Mouse (Mus musculus): ENCODE measurements around the gene Fam129b. TPM values are rescaled to one million over a fixed set of nuclear protein-coding genes. Genes with fewer than 3 reads are reported as not detected.

The Fam129b gene
- polyA plus RNA-seq, 1 experiment from 2014 or later = 29.7 TPM

GRCm38 (mm10) chr2:32867354-32867753 is 8.6 kb upstream of the Fam129b start:
- H3K4me2 ChIP-seq = no peak overlapping the region

GRCm38 (mm10) chr2:32869721-32870274 is 6.1 kb upstream of the Fam129b start:
- H3K9me3 ChIP-seq = no peaks in the 10 kb centered on the region
- no peak overlapping the region for H3K4me3 ChIP-seq
- no peak overlapping the region for H3K4me2 ChIP-seq
- ATAC-seq (replicated peaks) = no peak
- H3K9ac ChIP-seq = no peak overlapping the region
- H3K27me3 ChIP-seq (replicated peaks) = no peaks in the 10 kb centered on the region
- no peak overlapping the region for H3K27ac ChIP-seq
- WGBS = 70% methylated on average over 6 of the region's 6 CpGs
- peaks cover 9% of the 10 kb centered on the region for H3K4me1 ChIP-seq
- H3K36me3 ChIP-seq (replicated peaks) = no peaks in the 10 kb centered on the region

More at GRCm38 (mm10) chr2:32867354-32867753, 8.6 kb upstream of the Fam129b start:
- H3K27me3 ChIP-seq (replicated peaks) = no peaks in the 10 kb centered on the region
- whole genome bisulfite sequencing = 85% methylated on average over 4 of the region's 4 CpGs
- no peak overlapping the region for H3K4me3 ChIP-seq
- H3K4me1 ChIP-seq = no peaks in the 10 kb centered on the region
- ATAC-seq (replicated peaks) = no peak
- H3K9me3 ChIP-seq = no peaks in the 10 kb centered on the region
- H3K36me3 ChIP-seq (replicated peaks) = no peaks in the 10 kb centered on the region
- H3K9ac ChIP-seq = no peak overlapping the region
- H3K27ac ChIP-seq = no peak overlapping the region

- no peak overlapping the region for H3K27ac ChIP-seq
Measured at GRCm38 (mm10) chr2:32870275-32871100, 5.4 kb upstream of the Fam129b start.

GRCm38 (mm10) chr2:32874070-32874469 is 1.8 kb upstream of the Fam129b start:
- Histone ChIP-seq H3K27me3 (replicated peaks) (no peaks in the 10 kb centered on the region), H3K9ac (no peak overlapping the region), H3K36me3 (replicated peaks) (no peaks in the 10 kb centered on the region), H3K9me3 (no peaks in the 10 kb centered on the region), H3K27ac (peak overlapping the region; percentile 94; the same call in 1 of the 2 replicates), H3K4me1 (peaks cover 39% of the 10 kb centered on the region), H3K4me2 (peak overlapping the region; percentile 67; the same call in 1 of the 2 replicates), H3K4me3 (peak overlapping the region; percentile 64; the same call in 1 of the 2 replicates)
- whole genome bisulfite sequencing = 88% methylated on average over 3 of the region's 3 CpGs
- no peak for ATAC-seq (replicated peaks)

More at GRCm38 (mm10) chr2:32870275-32871100, 5.4 kb upstream of the Fam129b start:
- Histone ChIP-seq H3K4me3 (no peak overlapping the region), H3K27me3 (replicated peaks) (no peaks in the 10 kb centered on the region), H3K4me1 (peaks cover 14% of the 10 kb centered on the region), H3K4me2 (no peak overlapping the region), H3K9ac (no peak overlapping the region), H3K9me3 (no peaks in the 10 kb centered on the region), H3K36me3 (replicated peaks) (no peaks in the 10 kb centered on the region)
- no peak for ATAC-seq (replicated peaks)
- 67% methylated on average over 8 of the region's 8 CpGs for WGBS

- Histone ChIP-seq H3K36me3 (replicated peaks) (no peaks in the 10 kb centered on the region), H3K4me1 (peaks cover 48% of the 10 kb centered on the region), H3K4me3 (peak overlapping the region; percentile 64), H3K27ac (peak overlapping the region; percentile 94), H3K9me3 (no peaks in the 10 kb centered on the region), H3K9ac (peak overlapping the region; percentile 83), H3K27me3 (replicated peaks) (no peaks in the 10 kb centered on the region), H3K4me2 (peak overlapping the region; percentile 67)
- ATAC-seq (replicated peaks) = peak; percentile 38
- WGBS = 8% methylated on average over 15 of the region's 15 CpGs
Measured at GRCm38 (mm10) chr2:32874951-32875674, 801 bp upstream of the Fam129b start.

- Histone ChIP-seq H3K27me3 (replicated peaks) (no peaks in the 10 kb centered on the region), H3K27ac (peak overlapping the region; percentile 94), H3K36me3 (replicated peaks) (no peaks in the 10 kb centered on the region), H3K4me2 (peak overlapping the region; percentile 67), H3K9me3 (no peaks in the 10 kb centered on the region), H3K4me1 (peaks cover 64% of the 10 kb centered on the region), H3K4me3 (peak overlapping the region; percentile 64), H3K9ac (peak overlapping the region; percentile 83)
- ATAC-seq (replicated peaks) = peak; percentile 24; the same call in 1 of the 2 replicates
- WGBS = 2% methylated on average over 20 of the region's 20 CpGs
Measured at GRCm38 (mm10) chr2:32876490-32877302, 782 bp downstream of the Fam129b start.

- Histone ChIP-seq H3K9ac (peak overlapping the region; percentile 83), H3K36me3 (replicated peaks) (no peaks in the 10 kb centered on the region), H3K27ac (peak overlapping the region; percentile 17), H3K4me3 (peak overlapping the region; percentile 64), H3K27me3 (replicated peaks) (no peaks in the 10 kb centered on the region), H3K4me1 (peaks cover 66% of the 10 kb centered on the region), H3K4me2 (peak overlapping the region; percentile 67), H3K9me3 (no peaks in the 10 kb centered on the region)
- WGBS = 19% methylated on average over 5 of the region's 5 CpGs
- no peak for ATAC-seq (replicated peaks)
Measured at GRCm38 (mm10) chr2:32877303-32877702, 1.4 kb downstream of the Fam129b start.

- peak overlapping the region; percentile 83 for H3K9ac ChIP-seq
- no peak overlapping the region for H3K27ac ChIP-seq
- H3K4me1 ChIP-seq = peaks cover 66% of the 10 kb centered on the region
- no peaks in the 10 kb centered on the region for H3K36me3 ChIP-seq (replicated peaks)
- H3K9me3 ChIP-seq = no peaks in the 10 kb centered on the region
- H3K27me3 ChIP-seq (replicated peaks) = no peaks in the 10 kb centered on the region
- H3K4me2 ChIP-seq = peak overlapping the region; percentile 67
- WGBS = 49% methylated on average over 6 of the region's 6 CpGs
- ATAC-seq (replicated peaks) = no peak
- H3K4me3 ChIP-seq = peak overlapping the region; percentile 64
Measured at GRCm38 (mm10) chr2:32877761-32878393, 2.0 kb downstream of the Fam129b start.

GRCm38 (mm10) chr2:32878396-32878795 is 2.5 kb downstream of the Fam129b start:
- Histone ChIP-seq H3K4me3 (peak overlapping the region; percentile 64), H3K27ac (no peak overlapping the region), H3K9ac (peak overlapping the region; percentile 15), H3K4me2 (peak overlapping the region; percentile 67), H3K9me3 (no peaks in the 10 kb centered on the region), H3K27me3 (replicated peaks) (no peaks in the 10 kb centered on the region), H3K4me1 (peaks cover 66% of the 10 kb centered on the region), H3K36me3 (replicated peaks) (no peaks in the 10 kb centered on the region)
- no peak for ATAC-seq (replicated peaks)
- 70% methylated on average over 3 of the region's 3 CpGs for WGBS

DNA sequence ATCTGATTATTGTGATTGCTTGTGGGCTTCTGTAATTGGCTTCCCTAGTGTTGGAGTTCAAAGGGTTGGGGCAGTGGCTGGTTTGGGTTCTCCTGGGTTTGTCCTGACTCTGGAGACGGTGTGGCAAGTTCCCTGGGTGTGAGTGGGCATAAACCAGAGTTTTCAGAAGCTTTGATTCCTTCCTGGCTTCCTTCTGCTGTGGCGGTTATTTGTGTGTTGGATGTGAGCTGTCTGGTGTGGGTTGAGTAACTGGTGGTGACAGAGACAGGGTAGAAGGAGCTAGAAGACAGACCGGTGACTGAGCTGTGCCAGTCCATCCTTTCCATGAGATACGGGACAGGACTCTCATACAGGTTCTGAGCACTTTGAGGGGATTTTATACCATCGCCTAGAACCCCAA is 3.7 kb downstream of the Fam129b start:
- H3K4me2 ChIP-seq = peak overlapping the region; percentile 67; the same call in 1 of the 2 replicates
- 81% methylated on average over 5 of the region's 5 CpGs for whole genome bisulfite sequencing

GRCm38 (mm10) chr2:32881054-32881453 is 5.1 kb downstream of the Fam129b start:
- H3K27me3 ChIP-seq (replicated peaks) = no peaks in the 10 kb centered on the region
- peak overlapping the region; percentile 42 for H3K27ac ChIP-seq
- H3K9ac ChIP-seq = no peak overlapping the region
- no peaks in the 10 kb centered on the region for H3K36me3 ChIP-seq (replicated peaks)
- H3K9me3 ChIP-seq = no peaks in the 10 kb centered on the region
- H3K4me2 ChIP-seq = no peak overlapping the region
- WGBS = 27% methylated on average over 6 of the region's 6 CpGs
- ATAC-seq (replicated peaks) = no peak
- no peak overlapping the region for H3K4me3 ChIP-seq
- H3K4me1 ChIP-seq = peaks cover 58% of the 10 kb centered on the region

More for the DNA sequence above, 3.7 kb downstream of the Fam129b start:
- H3K4me3 ChIP-seq = no peak overlapping the region
- no peak overlapping the region for H3K27ac ChIP-seq
- ATAC-seq (replicated peaks) = no peak
- no peaks in the 10 kb centered on the region for H3K27me3 ChIP-seq (replicated peaks)
- no peaks in the 10 kb centered on the region for H3K36me3 ChIP-seq (replicated peaks)
- H3K4me1 ChIP-seq = peaks cover 59% of the 10 kb centered on the region
- no peaks in the 10 kb centered on the region for H3K9me3 ChIP-seq
- H3K9ac ChIP-seq = no peak overlapping the region
